Mouse (Mus musculus) lung, adult 2 months (tissue): Measurements from ENCODE around the gene Stx2.

ENCODE experiments used
- CTCF ChIP-seq: fragments of 200-500 bp; IDR thresholded peaks from 2 replicates; pipeline ENCODE4 v1.5.1; 2011; ENCODE audit warnings: mild to moderate bottlenecking, low read length, control low read depth; ENCODE audit not compliant: insufficient read depth
- POLR2A ChIP-seq: fragments of 200-500 bp; IDR thresholded peaks from 2 replicates; pipeline ENCODE4 v1.6.1; 2011; ENCODE audit warnings: low read depth, mild to moderate bottlenecking, control low read depth, low read length, borderline replicate concordance; ENCODE audit errors: extremely low read depth

- TF ChIP-seq POLR2A (no peak), CTCF (no peak)
These were observed 46.4 kb upstream of the Stx2 start for GRCm38 (mm10) chr5:129054675-129055284.
